In the genomic region with DNA sequence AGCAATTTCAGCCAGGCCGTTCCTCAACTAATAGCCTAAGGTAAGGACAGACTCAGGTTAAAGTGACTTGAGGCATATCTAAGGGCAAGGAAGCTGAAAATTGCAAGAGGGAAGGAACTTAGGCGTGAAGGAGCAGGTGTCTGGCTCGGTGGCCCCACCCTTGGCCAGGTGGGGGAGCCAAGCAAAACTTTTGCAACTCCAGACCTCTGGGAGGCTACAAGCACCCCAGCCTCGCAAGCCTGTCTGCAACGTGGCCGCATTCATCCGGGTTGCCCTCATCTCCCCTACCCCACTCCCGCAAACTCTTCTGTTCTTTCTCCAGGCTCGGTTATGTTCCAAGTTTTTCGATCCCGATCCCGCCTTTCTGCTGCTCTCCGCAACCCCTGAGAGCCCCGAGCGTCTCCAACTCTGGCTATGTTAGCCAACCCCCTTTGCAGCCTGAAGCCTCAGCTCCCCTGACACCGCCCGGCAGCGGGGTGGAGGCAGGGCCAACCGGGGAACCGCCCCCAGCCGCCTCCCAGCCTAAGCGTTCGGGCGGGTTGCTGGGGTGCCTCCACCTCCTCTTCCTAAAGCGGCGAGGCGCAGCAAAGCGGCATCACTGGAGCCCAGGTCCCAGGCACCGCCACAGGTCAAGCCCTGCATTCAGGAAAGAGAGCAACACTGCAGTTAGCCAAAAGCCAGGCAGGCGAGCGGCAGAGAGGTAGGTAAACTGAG, we compare ENCODE assay signal across 8 mouse cellular contexts. TPM values are rescaled to one million over a fixed set of nuclear protein-coding genes. Genes with fewer than 3 reads are reported as not detected.
DNase-seq lines count a peak whose midpoint lies in the region; ATAC-seq and TF ChIP-seq lines count a peak whose summit lies in the region.

A gene (plus strand): TSS at position 201 of the 714 bp plus-strand sequence.

- peaks cover 21% of the 10 kb centered on the region for H3K27me3 ChIP-seq in hindbrain, embryonic 13.5 days

- H3K79me2 ChIP-seq in macrophage (ENCODE audit: inconsistent target), result no peaks in the 10 kb centered on the region

- ATAC-seq in hindbrain, embryonic 13.5 days (ENCODE audit: low FRiP score), result peak; percentile 61

- 20% methylated on average over 31 of the region's 31 CpGs for whole genome bisulfite sequencing in hindbrain, embryonic 13.5 days
- WGBS in macrophage (ENCODE audit: missing documents), result 19% methylated on average over 27 of the region's 31 CpGs

- TF ChIP-seq CTCF in left cerebral cortex, adult 2 months (IDR thresholded peaks at IDR 0.05), result no peak

- DNase-seq in T-cell, adult 2 months (ENCODE audit: low spot score), result peak; percentile 84
- DNase-seq in cerebellum, postnatal 14 days, result peak; percentile 26 to 36
- DNase-seq in gastrocnemius, adult 18-20 months (ENCODE audit: low spot score), result peak; percentile 47
- DNase-seq in left cerebral cortex, adult 2 months (ENCODE audit: extremely low spot score in 1 of 2, low spot score in 2 of 2), result peak; percentile 36
- DNase-seq in right cerebral cortex, adult 18-20 months, result peak; percentile 31
- DNase-seq in urinary bladder, adult 2 months (ENCODE audit: low spot score), result peak; percentile 57

- H3K36me3 ChIP-seq in hindbrain, embryonic 13.5 days, result no peaks in the 10 kb centered on the region
- H3K36me3 ChIP-seq in macrophage (ENCODE audit: inconsistent target), result no peaks in the 10 kb centered on the region

- H3K9ac ChIP-seq in hindbrain, embryonic 13.5 days, result peak within 1 kb of the TSS; percentile 53

- H3K4me3 ChIP-seq in hindbrain, embryonic 13.5 days, result peak within 1 kb of the TSS; percentile 45
- peak within 1 kb of the TSS; percentile 55 for H3K4me3 ChIP-seq in left cerebral cortex, adult 2 months
- H3K4me3 ChIP-seq in macrophage (ENCODE audit: inconsistent target), result peak within 1 kb of the TSS; percentile 41

- H3K27ac ChIP-seq in hindbrain, embryonic 13.5 days, result no peak within 1 kb of the TSS
- no peak within 1 kb of the TSS for H3K27ac ChIP-seq in left cerebral cortex, adult 2 months
- H3K27ac ChIP-seq in macrophage, result no peak within 1 kb of the TSS

- H3K4me1 ChIP-seq in hindbrain, embryonic 13.5 days (replicated peaks), result no peaks in the 10 kb centered on the region

- intact Hi-C loops in left cerebral cortex, adult 2 months (cut with DNase I), result no loop called here

- H3K4me2 ChIP-seq in hindbrain, embryonic 13.5 days, result peak within 1 kb of the TSS; percentile 74

- no peaks in the 10 kb centered on the region for H3K9me3 ChIP-seq in hindbrain, embryonic 13.5 days

RNA-seq across cellular contexts. Expression of the gene that starts here (rescaled TPM):
- total RNA-seq in gastrocnemius, adult 18-20 months (2021), result 1 to 10 TPM; 2.7 to 3.9 TPM
- polyA plus RNA-seq in hindbrain, embryonic 13.5 days (2015; fragmentation: Nextera tagmentation; extraction: Ambion mirVana), result 0.70 and 0.96 TPM in 2 replicates
- 1 to 10 TPM; 3.4 to 4.0 TPM for total RNA-seq in left cerebral cortex, adult 2 months (2021)
- total RNA-seq in macrophage (2018; cell fraction: chromatin; rRNA removed), result 1 to 10 TPM in 13 of 26 experiments, under 1 TPM in 12, not detected in 1; 0.21 to 3.2 (median 1.0) TPM
- total RNA-seq in macrophage (2018; cell fraction: cytosol; rRNA removed), result 1 to 10 TPM in 8 of 26 experiments, under 1 TPM in 18; 0.38 to 1.4 (median 0.80) TPM
- total RNA-seq in macrophage (2018; cell fraction: nucleus; rRNA removed), result 1 to 10 TPM in 20 of 26 experiments, under 1 TPM in 6; 0.37 to 4.9 (median 1.4) TPM
- 0.66 to 1.3 TPM (median 0.81 TPM) in 3 replicates for polyA plus RNA-seq in macrophage (2018)
- 17.5 and 21.5 TPM in 2 replicates for polyA plus RNA-seq in urinary bladder, adult 2 months (2012; rRNA removed)

Comparison
In these comparisons a context has a peak if more than half of its experiments do, and no peak if none do; other contexts are left out.
1. Peak in ATAC-seq, H3K4me3 ChIP-seq, H3K9ac ChIP-seq and H3K4me2 ChIP-seq in hindbrain, embryonic 13.5 days; RNA of the gene not detected or under 1 TPM.
2. DNase-seq: peak in every context shown above with its lines; median percentile 84 in T-cell, adult 2 months; 57 in urinary bladder, adult 2 months; 47 in gastrocnemius, adult 18-20 months; 36 in left cerebral cortex, adult 2 months; 31 in cerebellum, postnatal 14 days; 31 in right cerebral cortex, adult 18-20 months.